Mouse (Mus musculus): ENCODE results near the gene Gm8947. TPM values are rescaled to one million over a fixed set of nuclear protein-coding genes. Genes with fewer than 3 reads are reported as not detected.

Gene Gm8947
- polyA plus RNA-seq, 1 experiment, result 0.17 TPM

DNA sequence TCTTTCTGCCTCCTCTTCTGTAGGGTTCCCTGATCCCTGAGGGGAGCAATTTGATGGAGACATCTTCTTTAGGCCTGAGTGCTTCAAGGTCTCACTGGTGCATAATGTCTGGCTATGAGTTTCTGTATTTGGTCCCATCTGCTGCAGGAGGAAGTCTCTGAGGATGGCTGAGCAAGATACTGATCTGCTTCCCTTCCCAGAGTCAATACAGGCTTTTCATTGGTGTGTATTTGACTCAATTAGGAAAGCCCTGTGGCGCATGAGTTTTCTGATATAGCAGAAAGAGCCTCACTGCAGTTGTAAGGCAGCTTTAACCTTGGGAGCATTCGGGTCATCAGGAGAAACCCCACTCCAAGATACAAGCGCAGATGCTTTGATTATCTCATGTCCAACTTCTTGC lies 36.0 kb upstream of the Gm8947 start:
- no peak overlapping the region for H3K27ac ChIP-seq (ENCODE audit: control insufficient read depth, insufficient read depth, low read depth, low read length)
- no peaks in the 10 kb centered on the region; the same call in 1 of the 2 replicates for H3K4me1 ChIP-seq (ENCODE audit: control insufficient read depth, insufficient read depth, low read length)
- TF ChIP-seq CTCF (IDR thresholded peaks at IDR 0.05; ENCODE audit: control insufficient read depth, insufficient read depth, insufficient replicate concordance, low read depth, low read length) (no peak), POLR2A (IDR thresholded peaks at IDR 0.05; ENCODE audit: control insufficient read depth, low read depth, low read length) (no peak)
- no peak overlapping the region for H3K4me3 ChIP-seq (ENCODE audit: control insufficient read depth, low read depth, low read length)
- no peaks in the 10 kb centered on the region for H3K27me3 ChIP-seq (ENCODE audit: control insufficient read depth, insufficient read depth, low read length)
- H3K36me3 ChIP-seq (ENCODE audit: control insufficient read depth, insufficient read depth, low read length), result no peaks in the 10 kb centered on the region

DNA sequence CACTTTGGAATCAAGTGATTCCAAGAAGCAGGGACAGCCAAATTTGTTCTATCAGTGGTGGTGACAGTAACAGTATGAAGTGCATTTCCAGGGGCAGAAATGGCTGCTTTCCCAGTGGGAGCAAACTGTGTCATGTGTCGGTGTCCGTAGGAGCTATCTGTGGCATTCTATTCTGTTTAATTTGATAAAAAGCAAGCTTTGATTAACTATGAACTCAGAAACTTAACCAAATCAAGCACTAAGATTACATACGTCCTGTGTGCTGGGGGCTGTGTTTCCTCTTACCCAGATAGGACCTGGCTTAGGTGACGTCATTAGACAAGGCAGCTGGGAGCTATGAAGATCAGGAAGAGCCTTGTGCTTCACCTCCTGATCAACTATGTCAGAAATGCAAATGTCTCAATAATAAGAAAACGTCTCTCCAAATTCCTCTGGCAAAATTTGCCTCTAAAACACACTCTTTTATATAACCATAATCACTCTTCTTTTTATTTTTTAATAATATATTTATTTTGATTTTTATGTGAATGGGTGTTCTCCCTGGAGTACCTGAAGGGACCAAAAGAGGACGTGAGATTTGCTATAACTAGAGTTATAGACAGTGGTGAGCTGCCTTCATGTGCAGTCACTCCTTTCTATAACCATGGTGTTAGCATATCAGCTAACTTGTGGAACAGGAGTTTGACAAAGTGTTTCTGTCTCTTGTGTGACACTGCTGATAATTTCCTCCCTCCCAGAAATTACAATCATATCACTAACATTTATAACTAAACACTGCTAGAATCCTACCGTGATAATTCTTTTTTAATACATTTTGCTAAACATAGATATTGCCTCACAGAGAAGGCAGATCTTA lies 35.2 kb upstream of the Gm8947 start:
- H3K36me3 ChIP-seq (ENCODE audit: control insufficient read depth, insufficient read depth, low read length), result no peaks in the 10 kb centered on the region
- TF ChIP-seq CTCF (IDR thresholded peaks at IDR 0.05; ENCODE audit: control insufficient read depth, insufficient read depth, insufficient replicate concordance, low read depth, low read length), result no peak
- TF ChIP-seq POLR2A (IDR thresholded peaks at IDR 0.05; ENCODE audit: control insufficient read depth, low read depth, low read length), result no peak
- H3K4me1 ChIP-seq (ENCODE audit: control insufficient read depth, insufficient read depth, low read length), result no peaks in the 10 kb centered on the region; the same call in 1 of the 2 replicates
- H3K27ac ChIP-seq (ENCODE audit: control insufficient read depth, insufficient read depth, low read depth, low read length), result no peak overlapping the region
- no peaks in the 10 kb centered on the region for H3K27me3 ChIP-seq (ENCODE audit: control insufficient read depth, insufficient read depth, low read length)
- H3K4me3 ChIP-seq (ENCODE audit: control insufficient read depth, low read depth, low read length), result no peak overlapping the region

DNA sequence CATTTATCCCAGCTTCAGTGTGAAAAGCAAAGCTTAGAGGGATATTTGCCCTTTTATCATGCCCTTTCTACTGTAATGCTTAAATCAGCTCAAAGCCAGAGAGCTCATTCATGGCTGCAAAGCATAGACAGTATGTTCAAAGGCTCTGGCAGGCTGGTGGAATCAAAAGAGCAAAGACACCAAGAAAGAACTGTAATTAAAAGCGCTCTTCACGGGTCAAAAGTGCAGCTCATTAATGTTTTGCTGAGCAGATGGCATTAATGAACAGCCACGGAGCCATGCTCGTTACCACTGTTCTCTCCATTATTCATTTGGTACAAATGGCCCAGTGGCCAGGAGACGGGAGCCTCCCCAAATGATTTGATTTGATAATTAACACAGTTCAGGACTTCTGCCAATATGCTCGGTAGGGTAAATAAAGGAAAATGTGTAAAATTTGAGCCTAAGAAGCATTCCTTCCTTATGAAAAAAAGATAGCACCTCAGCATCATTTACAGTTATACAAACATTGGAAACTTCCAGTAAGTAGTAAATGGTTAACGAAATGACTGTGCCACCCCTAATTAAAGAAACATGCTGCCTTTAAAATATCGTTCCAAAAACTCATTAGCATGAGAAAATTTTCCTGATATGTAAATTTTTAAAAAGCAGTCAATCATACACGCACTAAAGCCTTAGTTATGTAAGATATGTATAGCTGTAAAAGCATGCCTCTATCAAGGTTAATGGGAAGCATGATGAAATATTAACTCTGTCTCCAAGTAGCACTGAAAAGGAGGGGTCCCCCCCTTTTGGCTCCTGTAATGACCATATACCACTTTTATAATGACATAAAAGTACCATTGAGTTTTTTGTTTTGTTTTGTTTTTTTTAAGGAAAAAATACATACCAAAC lies 34.0 kb upstream of the Gm8947 start:
- TF ChIP-seq CTCF (IDR thresholded peaks at IDR 0.05; ENCODE audit: control insufficient read depth, insufficient read depth, insufficient replicate concordance, low read depth, low read length) (no peak), POLR2A (IDR thresholded peaks at IDR 0.05; ENCODE audit: control insufficient read depth, low read depth, low read length) (no peak)
- no peaks in the 10 kb centered on the region; the same call in 1 of the 2 replicates for H3K4me1 ChIP-seq (ENCODE audit: control insufficient read depth, insufficient read depth, low read length)
- no peaks in the 10 kb centered on the region for H3K36me3 ChIP-seq (ENCODE audit: control insufficient read depth, insufficient read depth, low read length)
- H3K4me3 ChIP-seq (ENCODE audit: control insufficient read depth, low read depth, low read length), result no peak overlapping the region
- no peak overlapping the region for H3K27ac ChIP-seq (ENCODE audit: control insufficient read depth, insufficient read depth, low read depth, low read length)
- H3K27me3 ChIP-seq (ENCODE audit: control insufficient read depth, insufficient read depth, low read length), result no peaks in the 10 kb centered on the region

DNA sequence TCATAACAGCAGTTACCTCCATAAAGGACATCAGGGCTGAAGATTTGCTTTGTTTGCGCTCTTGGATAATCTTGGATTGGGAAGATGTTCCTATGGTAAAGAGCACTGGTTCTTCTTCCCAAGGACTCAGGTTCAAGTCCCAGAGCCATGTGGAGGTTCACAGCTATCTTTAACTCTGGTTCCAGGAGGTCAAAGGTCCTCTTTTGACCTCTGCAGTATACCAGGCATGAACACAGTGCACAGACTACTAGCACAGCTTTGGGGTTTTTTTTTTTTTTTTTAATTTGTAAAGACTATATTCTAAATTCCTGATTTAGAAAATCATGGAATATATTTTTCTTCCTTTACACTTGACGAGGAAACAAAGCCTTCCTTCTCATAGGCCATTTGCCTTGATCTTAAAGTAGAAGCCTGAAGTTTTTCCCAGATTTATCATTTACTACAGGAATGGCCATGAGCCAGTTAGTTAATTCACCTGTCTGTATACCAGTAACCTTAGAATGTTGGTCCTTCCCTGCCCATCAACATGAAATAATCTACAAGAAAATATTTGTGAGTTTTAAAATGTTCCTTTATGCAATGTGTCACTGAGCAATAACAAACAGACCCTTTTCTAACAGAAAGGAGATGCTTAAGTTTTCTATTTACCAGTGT lies 33.2 kb upstream of the Gm8947 start:
- Histone ChIP-seq H3K27ac (ENCODE audit: control insufficient read depth, insufficient read depth, low read depth, low read length) (no peak overlapping the region), H3K4me3 (ENCODE audit: control insufficient read depth, low read depth, low read length) (no peak overlapping the region), H3K36me3 (ENCODE audit: control insufficient read depth, insufficient read depth, low read length) (no peaks in the 10 kb centered on the region), H3K27me3 (ENCODE audit: control insufficient read depth, insufficient read depth, low read length) (no peaks in the 10 kb centered on the region), H3K4me1 (ENCODE audit: control insufficient read depth, insufficient read depth, low read length) (no peaks in the 10 kb centered on the region)
- no peak for TF ChIP-seq CTCF (IDR thresholded peaks at IDR 0.05; ENCODE audit: control insufficient read depth, insufficient read depth, insufficient replicate concordance, low read depth, low read length)
- TF ChIP-seq POLR2A (IDR thresholded peaks at IDR 0.05; ENCODE audit: control insufficient read depth, low read depth, low read length), result no peak

DNA sequence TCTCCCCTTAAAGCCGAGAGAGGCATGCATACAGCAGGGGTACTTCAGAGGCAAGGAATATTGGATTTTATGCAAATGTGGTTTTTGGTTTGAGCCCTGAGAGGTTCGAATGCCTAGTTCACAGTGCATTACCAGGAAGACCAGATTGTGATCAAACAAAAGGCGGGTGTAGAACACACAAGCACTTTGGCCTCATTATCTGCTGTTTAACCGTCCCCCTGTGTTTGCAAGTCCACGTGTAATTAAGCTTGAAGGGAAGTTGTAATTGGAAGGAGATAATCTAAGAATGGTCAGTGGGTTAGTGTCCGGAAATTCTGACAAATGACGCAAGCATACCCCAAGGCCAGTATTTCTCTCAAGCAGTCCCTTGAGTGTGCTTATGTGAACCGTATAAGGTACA lies 26.1 kb upstream of the Gm8947 start:
- no peak overlapping the region for H3K27ac ChIP-seq (ENCODE audit: control insufficient read depth, insufficient read depth, low read depth, low read length)
- TF ChIP-seq POLR2A (IDR thresholded peaks at IDR 0.05; ENCODE audit: control insufficient read depth, low read depth, low read length), result no peak
- no peak for TF ChIP-seq CTCF (IDR thresholded peaks at IDR 0.05; ENCODE audit: control insufficient read depth, insufficient read depth, insufficient replicate concordance, low read depth, low read length)
- no peaks in the 10 kb centered on the region for H3K36me3 ChIP-seq (ENCODE audit: control insufficient read depth, insufficient read depth, low read length)
- H3K4me1 ChIP-seq (ENCODE audit: control insufficient read depth, insufficient read depth, low read length), result no peaks in the 10 kb centered on the region
- no peaks in the 10 kb centered on the region for H3K27me3 ChIP-seq (ENCODE audit: control insufficient read depth, insufficient read depth, low read length)
- H3K4me3 ChIP-seq (ENCODE audit: control insufficient read depth, low read depth, low read length), result no peak overlapping the region

DNA sequence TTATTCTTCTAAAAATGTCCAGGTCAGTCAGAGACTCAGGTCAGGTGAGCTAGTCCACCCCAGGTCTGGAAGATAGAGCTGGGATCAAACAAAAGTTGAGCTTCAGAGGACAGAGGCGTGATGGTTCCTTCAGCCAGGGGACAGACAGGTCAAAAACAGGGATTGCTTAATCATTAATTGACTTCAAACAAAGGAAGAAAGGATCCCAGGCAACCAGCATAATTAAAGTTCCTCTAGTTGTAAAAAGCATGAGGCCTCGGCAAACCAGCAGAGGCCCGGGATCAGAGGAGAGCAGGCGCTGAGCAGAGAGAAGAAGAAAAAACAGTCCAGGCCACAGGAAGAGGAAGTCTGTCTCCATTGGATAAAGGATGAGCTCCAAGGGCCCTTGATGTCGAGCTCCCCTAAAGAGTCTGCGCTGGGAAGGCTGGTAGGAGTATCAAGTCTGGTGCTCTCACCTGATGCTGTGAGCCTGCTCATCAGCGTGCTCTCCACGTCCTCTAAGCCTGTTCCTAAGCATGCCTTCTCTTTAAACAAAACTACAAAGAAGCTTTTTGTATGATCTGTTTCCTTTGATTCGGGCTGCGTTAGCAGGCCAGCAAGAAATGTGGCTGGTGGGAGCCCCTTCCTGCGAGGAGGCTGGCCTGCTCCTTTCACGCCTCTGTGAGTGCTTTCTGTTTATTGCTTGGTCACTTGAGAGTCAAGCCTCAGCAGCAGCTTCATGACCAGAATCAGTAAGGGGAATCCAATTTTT lies 24.7 kb upstream of the Gm8947 start:
- Histone ChIP-seq H3K27ac (ENCODE audit: control insufficient read depth, insufficient read depth, low read depth, low read length) (no peak overlapping the region), H3K4me3 (ENCODE audit: control insufficient read depth, low read depth, low read length) (no peak overlapping the region), H3K36me3 (ENCODE audit: control insufficient read depth, insufficient read depth, low read length) (no peaks in the 10 kb centered on the region), H3K4me1 (ENCODE audit: control insufficient read depth, insufficient read depth, low read length) (no peaks in the 10 kb centered on the region), H3K27me3 (ENCODE audit: control insufficient read depth, insufficient read depth, low read length) (no peaks in the 10 kb centered on the region)
- no peak for TF ChIP-seq CTCF (IDR thresholded peaks at IDR 0.05; ENCODE audit: control insufficient read depth, insufficient read depth, insufficient replicate concordance, low read depth, low read length)
- no peak for TF ChIP-seq POLR2A (IDR thresholded peaks at IDR 0.05; ENCODE audit: control insufficient read depth, low read depth, low read length)
